Mouse (Mus musculus) lung, adult 2 months (tissue): ENCODE measurements around the gene Ndufaf8.

Source experiments
- CTCF ChIP-seq: fragments of 200-500 bp; IDR thresholded peaks from 2 replicates; pipeline ENCODE4 v1.5.1; 2011; ENCODE audit warnings: mild to moderate bottlenecking, low read length, control low read depth; ENCODE audit not compliant: insufficient read depth
- POLR2A ChIP-seq: fragments of 200-500 bp; IDR thresholded peaks from 2 replicates; pipeline ENCODE4 v1.6.1; 2011; ENCODE audit warnings: low read depth, mild to moderate bottlenecking, control low read depth, low read length, borderline replicate concordance; ENCODE audit errors: extremely low read depth

GRCm38 (mm10) chr11:120111033-120111432, 12.3 kb downstream of the Ndufaf8 start:
- TF ChIP-seq CTCF (peak; percentile 97), POLR2A (no peak)
